Mouse (Mus musculus) cortical plate, adult 2 months (tissue): ENCODE results near the gene Unc5a.

Source experiments
- CTCF ChIP-seq: fragments of 200-500 bp; IDR thresholded peaks from 2 replicates; pipeline ENCODE4 v1.5.1; 2011; ENCODE audit warnings: mild to moderate bottlenecking, control low read depth, low read length; ENCODE audit not compliant: insufficient read depth; ENCODE audit errors: extremely low read depth
- POLR2A ChIP-seq: fragments of 200-500 bp; IDR thresholded peaks from 2 replicates; pipeline ENCODE4 v1.6.1; 2011; ENCODE audit warnings: mild to moderate bottlenecking, low read length, control low read depth; ENCODE audit not compliant: insufficient read depth; ENCODE audit errors: extremely low read depth

DNA sequence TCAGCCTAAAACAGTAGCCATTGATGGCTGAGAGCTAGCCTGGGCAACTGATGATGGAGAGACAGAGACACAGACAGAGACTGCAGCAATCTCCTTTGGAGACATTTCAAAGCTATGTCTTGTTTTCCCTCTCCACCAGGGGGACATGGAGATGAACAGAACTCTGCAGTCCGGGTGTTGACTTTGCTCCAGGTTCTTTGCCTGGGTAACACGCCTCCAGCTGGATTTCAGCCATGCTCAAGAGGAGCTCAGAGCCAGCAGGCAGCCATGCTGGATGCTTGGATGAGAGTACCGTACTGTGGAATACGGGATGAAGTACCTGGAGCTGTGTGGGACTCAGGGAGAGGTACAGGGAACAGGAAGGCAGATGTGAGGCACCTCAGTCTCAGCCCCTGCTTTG, 22.6 kb upstream of the Unc5a start:
- peak; percentile 20; the same call in 1 of the 2 replicates for TF ChIP-seq CTCF
- no peak for TF ChIP-seq POLR2A
